Mouse (Mus musculus) activated CD4-positive, CD25-positive, alpha-beta regulatory T cell, adult 9 weeks (primary cell): ENCODE results near the gene Gm20388. TPM values are rescaled to one million over a fixed set of nuclear protein-coding genes. Genes with fewer than 3 reads are reported as not detected.

Experiments
- polyA plus RNA-seq: library from polyadenylated mRNA; unstranded; fragments of 100-300 nt; shearing (Covaris generic); gene quantifications from one replicate; pipeline ENCODE4 v1.2.1, GENCODE M21; 2017

The Gm20388 gene
- polyA plus RNA-seq, 1 experiment from 2014 or later, result 8.9 TPM

GRCm38 (mm10) chr8:123157888-123158465 lies 3247.3 kb downstream of the Gm20388 start, which contains the start of gene Sult5a1:
TSS of gene Sult5a1 (minus strand) at chr8:123158315.

GRCm38 (mm10) chr8:123185566-123186409 lies 3275.1 kb downstream of the Gm20388 start, which contains the start of gene Dpep1:
TSS of gene Dpep1 (plus strand) at chr8:123186242.

GRCm38 (mm10) chr8:123212321-123213117 lies 3301.9 kb downstream of the Gm20388 start, which contains the start of the genes Chmp1a and Spata33:
TSS of gene Chmp1a (minus strand) at chr8:123212763.
TSS of gene Spata33 (plus strand) at chr8:123212832.

GRCm38 (mm10) chr8:123224278-123225266 lies 3313.9 kb downstream of the Gm20388 start, which contains the start of gene Cdk10:
TSS of gene Cdk10 (plus strand) at chr8:123224842.

GRCm38 (mm10) chr8:123235520-123236497 lies 3325.2 kb downstream of the Gm20388 start, which contains the start of gene Spata2l:
TSS of gene Spata2l (minus strand) at chr8:123236233.

GRCm38 (mm10) chr8:123254099-123254885 lies 3343.7 kb downstream of the Gm20388 start, which contains the start of the genes Zfp276 and Vps9d1:
TSS of gene Zfp276 (plus strand) at chr8:123254195.
TSS of gene Vps9d1 (minus strand) at chr8:123254348.

GRCm38 (mm10) chr8:123318467-123318911 lies 3407.8 kb downstream of the Gm20388 start, which contains the start of gene Fanca:
TSS of gene Fanca (minus strand) at chr8:123318576.

GRCm38 (mm10) chr8:123332262-123333090 lies 3421.8 kb downstream of the Gm20388 start, which contains the start of gene Spire2:
TSS of gene Spire2 (plus strand) at chr8:123332713.

GRCm38 (mm10) chr8:123373403-123374238 lies 3463.0 kb downstream of the Gm20388 start, which contains the start of gene Tcf25:
TSS of gene Tcf25 (plus strand) at chr8:123373753.

GRCm38 (mm10) chr8:123406786-123407185 lies 3496.1 kb downstream of the Gm20388 start, which contains the start of gene Mc1r:
TSS of gene Mc1r (plus strand) at chr8:123407107.

GRCm38 (mm10) chr8:123411246-123411645 lies 3500.6 kb downstream of the Gm20388 start, which contains the start of gene Tubb3:
TSS of gene Tubb3 (plus strand) at chr8:123411424.

GRCm38 (mm10) chr8:123423441-123423840 lies 3512.8 kb downstream of the Gm20388 start, which contains the start of gene Def8:
TSS of gene Def8 (plus strand) at chr8:123423527.

GRCm38 (mm10) chr8:123477737-123478258 lies 3567.2 kb downstream of the Gm20388 start, which contains the start of gene Afg3l1:
TSS of gene Afg3l1 (plus strand) at chr8:123477903.

GRCm38 (mm10) chr8:123514781-123515539 lies 3604.3 kb downstream of the Gm20388 start, which contains the start of gene Dbndd1:
TSS of gene Dbndd1 (minus strand) at chr8:123515463.

GRCm38 (mm10) chr8:123518667-123519066 lies 3608.0 kb downstream of the Gm20388 start, which contains the start of gene Gas8:
TSS of gene Gas8 (plus strand) at chr8:123518834.

